Mouse (Mus musculus) granulocyte monocyte progenitor cell, adult 5-6 weeks (primary cell): ENCODE measurements around the gene Dnmt3l. TPM values are rescaled to one million over a fixed set of nuclear protein-coding genes. Genes with fewer than 3 reads are reported as not detected.

Experiments used
- ATAC-seq: replicated peaks from 2 replicates; pipeline ENCODE4 v1.8.0; 2016; ENCODE audit warnings: mild to moderate bottlenecking, moderate TSS enrichment, inconsistent platforms; ENCODE audit not compliant: poor library complexity, severe bottlenecking
- total RNA-seq, 2 experiments: library from RNA; stranded (forward) in 1 of 2; stranded (reverse) in 1 of 2; fragments of 200-712, 200-1000 nt in 1 of 2; fragments of >200 nt in 1 of 2; fragmentation: Nextera tagmentation in 1 of 2; gene quantifications; 2 replicates each; pipeline ENCODE4 v1.2.3; 2014 to 2017

Gene Dnmt3l
- total RNA-seq, 2 experiments from 2014 or later = 0.45 to 0.67 TPM

- peak; percentile 88 for ATAC-seq
These were observed 13.6 kb upstream of the Dnmt3l start for GRCm38 (mm10) chr10:78028129-78028528.

- no peak for ATAC-seq
These were observed 12.7 kb upstream of the Dnmt3l start for GRCm38 (mm10) chr10:78029080-78029479.

DNA sequence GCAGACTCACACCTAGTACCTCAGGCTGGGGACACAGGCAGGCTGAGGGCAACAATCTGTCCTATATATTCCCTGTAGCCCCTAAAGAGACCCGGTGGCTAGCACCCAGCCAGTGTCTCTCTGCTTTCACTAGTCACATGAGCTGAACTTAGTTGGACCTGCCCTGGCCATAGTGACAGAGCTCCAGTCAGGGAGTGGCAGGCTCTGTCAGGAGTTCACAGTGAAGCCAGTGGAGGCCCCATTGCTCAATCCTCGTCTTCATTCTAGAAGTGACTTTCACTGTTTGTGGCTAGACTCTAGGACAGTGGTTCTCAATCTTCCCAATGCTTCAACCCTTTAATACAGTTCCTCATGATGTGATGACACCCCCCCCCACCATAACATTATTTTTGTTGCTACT, 9.8 kb upstream of the Dnmt3l start:
- ATAC-seq = peak; percentile 83

DNA sequence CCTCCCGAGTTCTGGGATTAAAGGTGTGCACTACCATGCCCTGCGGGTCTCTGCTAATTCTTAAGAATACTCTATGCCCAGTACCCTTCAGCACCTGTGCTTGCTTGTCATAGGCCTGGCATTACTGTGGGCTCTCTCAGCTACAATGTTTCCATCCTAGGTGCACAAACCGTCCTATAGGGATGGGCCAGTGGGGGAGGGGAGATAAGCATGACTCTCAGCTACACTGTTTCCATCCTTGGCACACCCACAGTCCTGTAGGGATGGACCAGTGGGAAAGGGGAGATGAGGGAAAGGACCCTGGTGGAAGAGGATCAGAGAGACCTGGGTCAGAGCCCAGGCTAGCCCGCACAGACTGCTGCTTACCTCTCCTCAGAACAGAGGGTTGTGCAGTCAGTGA, 4.6 kb upstream of the Dnmt3l start:
- ATAC-seq = no peak

- no peak for ATAC-seq
These were observed 349 bp downstream of the Dnmt3l start for GRCm38 (mm10) chr10:78042096-78042495.

GRCm38 (mm10) chr10:78042697-78043405, 1.1 kb downstream of the Dnmt3l start:
- 0 out of 2 replicates have a peak, but pooled peaks have one; percentile 8 for ATAC-seq

GRCm38 (mm10) chr10:78043406-78043836, 1.7 kb downstream of the Dnmt3l start, which contains the start of gene Aire:
Gene Aire, minus strand, starts transcription at chr10:78043610.
- ATAC-seq = peak; percentile 94

DNA sequence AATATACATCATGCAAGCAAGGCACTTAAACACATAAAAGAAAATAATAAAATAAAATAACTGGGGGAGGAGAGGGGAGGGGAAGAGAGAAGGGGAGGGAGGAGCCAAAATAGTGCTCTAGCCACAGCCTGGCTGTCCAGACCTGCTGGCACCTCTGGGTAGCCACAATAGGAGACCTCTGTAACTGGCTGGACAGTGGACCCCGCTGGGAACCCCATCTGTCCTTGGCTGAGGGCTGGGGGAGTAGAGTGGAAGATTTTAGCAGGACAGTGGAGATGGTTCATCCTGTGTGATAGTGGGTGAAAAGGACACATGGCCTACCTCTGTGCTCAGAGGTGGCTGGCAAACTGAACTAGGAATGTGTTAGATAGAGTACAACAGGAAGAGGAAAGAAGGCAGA, 2.8 kb downstream of the Dnmt3l start:
- no peak for ATAC-seq

DNA sequence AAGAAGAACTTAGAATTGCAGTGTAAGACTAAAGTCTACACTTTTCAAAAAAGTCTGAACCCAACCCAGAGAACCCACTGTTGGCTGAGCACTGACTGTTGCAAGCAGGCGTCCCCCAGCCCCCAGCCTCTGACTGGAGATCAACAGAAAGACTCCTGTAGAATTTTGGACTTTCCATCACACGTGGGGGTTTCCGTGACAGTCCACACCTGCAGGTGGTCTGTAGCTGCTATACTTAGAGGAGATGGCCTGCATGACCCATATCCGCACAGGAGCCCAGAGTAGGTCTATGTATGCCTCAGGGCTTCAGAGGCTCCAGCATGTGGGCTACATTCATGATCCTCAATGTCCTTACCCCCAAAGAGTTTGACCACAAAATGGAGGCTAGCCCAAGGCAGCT, 4.6 kb downstream of the Dnmt3l start:
- ATAC-seq = no peak

- no peak for ATAC-seq
These were observed 6.4 kb downstream of the Dnmt3l start for GRCm38 (mm10) chr10:78048061-78048730.

DNA sequence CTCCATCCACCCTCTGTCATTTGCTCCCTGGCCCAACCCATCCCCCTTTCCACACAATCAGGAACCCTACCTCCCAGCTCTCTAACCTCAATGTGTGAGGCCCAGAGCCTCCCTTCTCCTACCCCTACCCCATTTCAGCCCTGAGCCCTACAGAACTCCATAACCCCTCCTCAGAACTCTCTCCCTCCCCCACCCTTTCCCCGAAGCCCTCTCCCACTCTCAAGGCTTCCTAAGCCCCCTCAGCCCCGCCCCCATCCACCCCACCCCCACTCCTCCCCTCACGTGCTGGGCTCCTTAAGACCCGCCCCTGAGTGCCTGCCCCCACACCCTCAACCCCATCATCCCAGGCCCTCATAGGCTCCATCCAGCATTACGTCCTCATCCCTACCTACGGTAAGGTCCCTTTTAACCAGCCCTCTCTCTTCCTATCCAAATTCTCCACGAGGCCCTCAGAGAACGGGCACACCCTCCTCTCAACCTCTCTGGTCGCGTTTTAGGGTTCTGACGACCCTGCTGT, 7.8 kb downstream of the Dnmt3l start:
- no peak for ATAC-seq

DNA sequence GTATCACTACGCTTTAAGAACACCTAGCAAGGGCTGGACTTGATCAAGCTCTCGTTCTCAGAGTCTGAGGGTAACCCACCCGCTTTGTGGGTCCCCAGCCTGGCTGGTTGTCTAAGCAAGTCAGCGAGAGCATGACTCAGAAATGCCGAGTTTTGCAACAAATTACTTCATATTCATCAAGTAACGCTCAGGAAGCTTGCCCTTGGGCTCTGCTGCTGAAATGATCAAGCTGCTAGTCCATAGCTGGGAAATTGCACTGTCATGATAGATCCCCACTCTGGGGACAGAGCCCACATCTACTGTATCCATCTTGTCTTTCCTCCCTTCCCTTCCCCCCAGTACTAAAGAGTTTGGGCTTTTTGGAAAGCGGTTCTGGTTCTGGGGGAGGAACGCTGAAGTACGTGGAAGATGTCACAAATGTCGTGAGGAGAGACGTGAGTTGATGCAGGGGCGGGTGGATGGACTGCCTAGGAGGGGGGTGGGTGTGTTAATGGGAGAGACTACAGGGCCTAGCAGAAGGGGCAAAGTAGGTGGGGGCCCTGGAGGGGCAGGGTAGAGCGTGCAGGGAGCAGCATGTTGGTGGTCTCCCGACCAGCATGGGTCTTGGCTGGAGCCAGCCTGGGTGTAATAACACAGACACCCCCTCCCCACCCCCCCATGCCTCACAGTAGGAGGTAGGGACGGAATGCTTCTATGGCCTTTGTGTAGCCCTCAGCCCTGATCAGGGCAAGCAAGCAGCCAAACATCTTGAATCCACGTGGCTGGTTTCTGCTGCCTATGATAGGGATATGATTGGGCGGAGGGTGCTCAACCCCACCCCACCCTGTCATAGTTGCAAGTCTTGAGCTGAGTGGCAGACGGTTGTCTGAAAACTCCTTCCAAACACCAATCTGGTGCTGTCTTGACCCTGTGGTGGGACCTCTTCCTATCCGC, 13.2 kb downstream of the Dnmt3l start:
- peak; percentile 96 for ATAC-seq

- no peak for ATAC-seq
These were observed 15.3 kb downstream of the Dnmt3l start for GRCm38 (mm10) chr10:78057056-78057455.

- ATAC-seq = peak; percentile 71
These were observed 21.4 kb downstream of the Dnmt3l start for GRCm38 (mm10) chr10:78063122-78063521.

DNA sequence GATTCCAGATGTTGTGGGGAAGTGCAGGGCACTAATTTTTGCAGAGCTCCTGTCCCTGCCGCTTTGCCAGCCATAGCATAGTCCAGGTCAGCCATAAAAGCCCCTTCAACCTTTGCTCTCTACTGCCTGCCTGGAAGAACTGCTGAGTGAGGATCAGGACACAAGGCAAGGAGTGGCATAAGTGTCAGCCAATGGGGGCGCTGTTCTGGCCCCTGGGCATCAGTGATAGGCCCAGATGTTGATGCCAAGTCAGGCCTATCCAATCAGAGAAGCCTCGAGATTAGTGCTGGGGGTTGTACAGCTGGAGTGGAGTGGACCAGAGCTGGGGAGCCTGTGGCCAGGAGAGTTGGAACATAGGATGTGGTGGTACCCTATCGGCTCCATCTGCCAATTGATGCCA, 25.5 kb downstream of the Dnmt3l start:
- peak; percentile 26 for ATAC-seq

DNA sequence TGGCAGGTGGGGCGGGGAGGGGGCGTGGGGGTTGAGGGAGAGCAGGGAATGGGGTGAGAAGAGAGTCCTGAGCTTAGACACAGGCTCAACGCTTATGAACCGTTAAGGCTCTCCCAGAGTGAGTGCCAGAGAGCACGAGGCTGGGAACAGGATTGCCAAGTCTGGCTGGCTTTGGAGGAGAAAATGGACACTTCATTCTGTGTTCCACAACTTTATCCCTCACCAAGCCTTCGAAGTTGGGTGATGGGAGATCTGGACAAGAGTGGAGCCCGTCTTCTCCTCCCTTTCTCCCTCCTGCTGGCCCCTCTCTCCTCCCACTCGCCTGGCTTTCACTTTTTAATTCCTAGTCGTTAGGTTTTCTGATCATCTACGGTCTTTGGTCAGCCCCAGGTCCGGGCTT, 26.8 kb downstream of the Dnmt3l start:
- ATAC-seq = no peak

DNA sequence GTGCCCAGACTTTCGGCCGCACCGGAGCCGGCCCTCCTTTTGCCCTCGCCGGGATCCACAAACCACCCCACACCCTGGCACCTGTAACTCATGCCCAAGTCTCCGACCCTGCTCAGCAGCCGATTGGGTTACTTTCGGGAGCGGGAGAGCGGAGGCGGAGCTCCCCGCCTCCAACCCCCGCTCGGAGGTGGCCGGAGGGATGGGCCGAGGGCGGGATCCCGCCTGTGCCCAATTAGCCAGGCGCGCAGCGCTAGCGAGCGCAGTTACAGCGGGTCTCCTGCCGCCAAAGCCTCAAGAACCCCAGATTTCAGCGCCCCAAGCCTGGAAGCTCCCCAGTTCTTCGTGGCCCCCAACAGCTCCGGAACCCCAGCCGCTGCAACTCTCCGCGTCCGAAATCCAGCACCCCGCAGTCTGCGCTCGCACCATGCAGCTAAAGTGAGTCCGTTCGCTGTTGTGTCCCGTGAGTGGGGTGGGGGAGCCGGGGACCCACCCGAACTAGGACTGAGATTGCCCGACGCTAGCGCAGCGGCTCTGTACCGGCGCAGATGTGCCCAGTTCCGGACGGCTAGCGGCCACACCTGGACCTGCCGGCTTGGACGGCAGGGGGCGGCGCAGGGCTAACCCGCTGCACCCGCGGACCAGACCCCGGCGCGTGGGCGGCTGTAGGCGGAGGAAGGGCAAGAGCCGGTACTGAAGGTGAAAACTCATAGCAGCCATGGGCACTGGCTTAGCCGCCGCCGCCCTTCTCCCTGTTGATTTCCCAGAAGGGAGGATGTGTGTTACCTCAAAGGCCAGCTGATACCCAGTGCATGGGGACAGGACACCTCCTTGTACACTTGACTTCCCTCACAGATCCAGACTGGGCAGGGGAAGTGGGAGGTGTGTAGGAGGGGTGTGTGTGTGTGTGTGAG, 27.6 kb downstream of the Dnmt3l start, which contains the start of gene Icosl:
Icosl (plus strand) TSS at position 202 of the 911 bp plus-strand sequence.
- peak; percentile 85 for ATAC-seq

- ATAC-seq = no peak
These were observed 32.4 kb downstream of the Dnmt3l start for GRCm38 (mm10) chr10:78074151-78074550.

DNA sequence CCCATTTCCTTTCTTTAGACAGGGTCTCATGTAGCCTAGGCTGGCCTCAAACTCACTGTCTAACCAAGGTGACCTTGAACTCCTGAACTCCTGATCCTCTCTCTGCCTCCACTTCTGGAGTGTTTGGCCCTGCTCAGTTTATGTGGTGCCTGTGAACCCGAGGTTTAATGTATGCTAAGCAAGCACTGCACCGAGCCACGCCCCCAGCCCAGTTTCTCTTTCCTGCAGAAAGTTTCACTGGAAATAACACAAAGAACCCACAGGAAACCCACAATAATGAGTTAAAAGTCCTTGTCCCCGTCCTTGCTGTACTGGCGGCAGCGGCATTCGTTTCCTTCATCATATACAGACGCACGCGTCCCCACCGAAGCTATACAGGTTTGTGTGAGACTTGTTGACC, 33.2 kb downstream of the Dnmt3l start:
- ATAC-seq = peak; percentile 57
